Mouse (Mus musculus): Measurements from ENCODE around the gene Lonp2. TPM values are rescaled to one million over a fixed set of nuclear protein-coding genes. Genes with fewer than 3 reads are reported as not detected.

Gene Lonp2
- polyA plus RNA-seq, 1 experiment: 31.4 TPM

DNA sequence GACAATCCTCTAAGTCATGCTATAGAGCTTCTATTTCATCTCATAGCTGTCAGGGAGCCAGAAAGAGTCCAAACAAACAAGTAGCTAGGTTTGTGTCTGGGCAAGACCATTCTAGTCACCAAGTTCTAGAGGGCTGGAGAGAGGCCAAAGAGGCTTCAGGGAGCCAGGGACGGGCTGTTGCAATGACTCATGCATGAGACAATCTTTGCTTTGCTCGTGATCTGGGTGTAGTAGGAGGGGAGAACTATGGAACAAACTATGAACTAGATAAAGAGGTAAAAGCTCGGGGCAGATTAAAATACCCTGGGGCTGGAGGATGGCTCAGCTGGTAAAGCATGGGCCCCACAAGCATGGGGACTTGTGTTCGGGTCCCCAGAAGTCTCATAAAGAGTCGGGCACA, 144.7 kb downstream of the Lonp2 start:
- no peak overlapping the region for H3K4me3 ChIP-seq
- no peaks in the 10 kb centered on the region for H3K27me3 ChIP-seq (ENCODE audit: control insufficient read depth, insufficient read depth, insufficient read length)
- H3K36me3 ChIP-seq (ENCODE audit: control insufficient read depth, insufficient read depth): no peaks in the 10 kb centered on the region
- TF ChIP-seq POLR2AphosphoS2 (IDR thresholded peaks at IDR 0.05; ENCODE audit: insufficient read length, low read depth) (no peak), CEBPB (IDR thresholded peaks at IDR 0.05; ENCODE audit: insufficient read depth, poor library complexity, severe bottlenecking) (0 out of 2 replicates have a peak, but pooled peaks have one; percentile 49), USF1 (IDR thresholded peaks at IDR 0.05; ENCODE audit: low read depth) (no peak)
- no peaks in the 10 kb centered on the region for H3K79me2 ChIP-seq (ENCODE audit: control insufficient read depth, insufficient read depth)
- no peak overlapping the region for H3ac ChIP-seq (ENCODE audit: control insufficient read depth, insufficient read length)
- peak overlapping the region; percentile 44 for H3K4me2 ChIP-seq (ENCODE audit: low read depth)

DNA sequence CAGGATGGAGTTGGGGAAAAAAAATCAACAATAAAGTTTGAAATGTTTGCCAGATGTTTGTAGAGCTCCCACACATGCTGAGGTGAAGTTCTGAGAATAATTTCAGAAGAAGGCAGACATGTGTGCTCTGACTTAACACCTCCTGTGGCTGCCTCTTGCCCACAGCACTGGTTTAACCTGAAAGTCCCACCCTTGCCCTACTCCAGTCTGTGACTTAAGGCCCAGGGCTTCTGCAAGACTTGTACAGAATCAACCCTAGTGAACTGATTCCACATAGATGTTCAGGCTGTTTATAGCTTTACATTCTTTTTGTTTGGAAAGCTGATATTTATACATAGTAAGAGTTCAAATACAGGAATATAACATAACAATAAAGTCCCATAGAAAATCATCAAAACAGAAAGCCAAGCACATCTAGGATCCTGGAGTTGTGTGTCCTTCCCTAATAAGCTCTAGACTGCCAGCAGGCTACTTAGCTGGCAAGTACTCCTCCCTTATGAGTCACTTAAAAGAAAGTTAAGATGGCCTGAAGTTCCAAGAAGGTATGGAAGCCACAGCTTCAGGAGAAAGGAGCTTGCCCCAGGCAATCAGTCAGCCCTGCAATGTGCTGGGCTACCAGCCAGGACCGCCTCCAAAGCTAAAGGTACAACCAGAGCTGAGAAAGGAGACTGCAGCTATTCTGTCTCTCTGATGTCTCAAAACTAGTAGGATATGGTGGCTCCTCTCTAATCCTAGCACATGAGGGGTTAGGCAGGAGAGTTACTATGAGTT, 146.3 kb downstream of the Lonp2 start:
- no peaks in the 10 kb centered on the region for H3K79me2 ChIP-seq (ENCODE audit: control insufficient read depth, insufficient read depth)
- H3K27me3 ChIP-seq (ENCODE audit: control insufficient read depth, insufficient read depth, insufficient read length): no peaks in the 10 kb centered on the region
- TF ChIP-seq USF1 (IDR thresholded peaks at IDR 0.05; ENCODE audit: low read depth) (no peak), TCF3 (IDR thresholded peaks at IDR 0.05; ENCODE audit: insufficient read length, low read depth) (no peak), MAX (IDR thresholded peaks at IDR 0.05; ENCODE audit: low read depth) (no peak)
- no peak overlapping the region for H3K4me3 ChIP-seq
- H3K36me3 ChIP-seq (ENCODE audit: control insufficient read depth, insufficient read depth): no peaks in the 10 kb centered on the region
- no peak overlapping the region for H3ac ChIP-seq (ENCODE audit: control insufficient read depth, insufficient read length)
- no peak overlapping the region for H3K4me2 ChIP-seq (ENCODE audit: low read depth)

Other genes with a start within 250 kb of the Lonp2 start
- not detected for gene Abcc12, start 43.4 kb upstream of the Lonp2 start, polyA plus RNA-seq (2012; fragmentation: generic; extraction: Trizol)
- gene Gm10638, start 121.7 kb downstream of the Lonp2 start, polyA plus RNA-seq (2012; fragmentation: generic; extraction: Trizol): 1.2 TPM
- 12.0 TPM for gene Siah1a, start 121.9 kb downstream of the Lonp2 start, polyA plus RNA-seq (2012; fragmentation: generic; extraction: Trizol)